Mouse (Mus musculus) layer of hippocampus, adult 9-11 months (tissue): ENCODE measurements around the gene D17Wsu92e.

ENCODE experiments used
- DNase-seq: peaks from one replicate; pipeline ENCODE4 v3.0.0; 2022

The D17Wsu92e gene

DNA sequence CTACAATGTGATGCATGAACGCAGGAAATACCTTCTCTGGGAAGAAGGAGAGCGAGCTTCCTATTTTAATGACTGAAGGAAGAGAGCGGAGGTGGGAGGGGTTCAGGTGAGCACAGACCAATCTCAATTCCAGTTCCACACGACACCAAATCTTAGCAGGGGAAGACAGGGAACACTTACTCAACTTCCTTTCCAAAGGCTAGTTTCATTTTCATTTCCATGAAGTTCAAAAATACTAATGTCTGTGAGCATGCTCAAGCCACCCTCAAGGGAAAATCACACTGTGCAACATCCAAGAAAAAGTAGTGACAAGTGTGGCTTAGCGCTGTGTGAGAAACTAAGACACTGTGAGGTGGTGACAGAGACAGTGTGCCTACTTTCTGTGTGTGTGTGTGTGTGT lies 30.4 kb downstream of the D17Wsu92e start:
- DNase-seq, result no peak

GRCm38 (mm10) chr17:27788456-27789172 lies 31.8 kb downstream of the D17Wsu92e start:
- DNase-seq, result no peak

- no peak for DNase-seq
Observed at GRCm38 (mm10) chr17:27783567-27783966, 36.9 kb downstream of the D17Wsu92e start.

DNA sequence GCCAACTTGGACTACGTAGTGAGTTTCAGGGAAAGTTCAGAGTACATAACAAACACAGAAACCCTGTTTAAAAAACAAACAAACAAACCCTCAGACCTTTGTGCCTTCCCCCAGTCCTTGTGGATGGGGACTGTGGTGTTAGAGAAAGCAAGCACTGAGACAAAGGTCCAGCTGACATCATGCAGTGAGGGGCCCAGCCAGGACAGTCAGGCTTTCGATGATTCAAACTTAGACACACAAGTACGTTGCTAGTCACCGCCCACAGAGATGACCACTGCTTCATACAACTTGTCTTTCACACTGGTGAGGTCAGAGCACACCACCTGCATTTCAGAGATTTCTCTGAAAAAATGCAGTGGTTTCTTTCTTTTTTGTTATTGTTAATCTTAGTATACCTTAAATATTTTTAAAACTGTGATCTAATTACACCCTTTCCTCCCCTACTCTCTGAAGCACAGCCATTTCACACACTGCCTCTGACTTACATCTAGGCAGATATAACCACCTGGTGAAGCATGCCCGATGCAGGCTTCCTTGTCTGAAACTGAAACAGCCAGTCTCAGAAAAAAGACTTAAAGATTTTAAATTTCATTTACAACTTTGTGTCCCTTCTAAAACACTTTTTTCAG lies 39.3 kb downstream of the D17Wsu92e start:
- no peak for DNase-seq

DNA sequence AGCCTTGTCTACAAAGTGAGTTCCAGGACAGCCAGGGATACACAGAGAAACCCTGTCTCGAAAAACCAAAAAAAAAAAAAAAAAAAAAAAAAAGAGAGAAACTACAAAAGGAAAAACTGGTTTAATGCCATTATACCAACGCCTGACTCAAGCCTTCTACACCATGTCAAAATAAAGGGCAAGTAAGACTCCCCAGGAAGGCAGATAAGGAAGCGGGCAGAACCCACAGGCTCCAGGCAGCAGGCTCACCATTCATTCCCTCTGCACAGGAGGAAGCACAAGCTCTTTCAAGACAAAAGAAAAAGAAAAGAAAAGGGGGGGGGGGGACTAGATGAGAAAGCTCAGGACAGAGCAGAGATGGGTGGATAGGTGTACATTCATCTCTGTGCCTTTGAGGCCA lies 40.7 kb downstream of the D17Wsu92e start:
- no peak for DNase-seq

DNA sequence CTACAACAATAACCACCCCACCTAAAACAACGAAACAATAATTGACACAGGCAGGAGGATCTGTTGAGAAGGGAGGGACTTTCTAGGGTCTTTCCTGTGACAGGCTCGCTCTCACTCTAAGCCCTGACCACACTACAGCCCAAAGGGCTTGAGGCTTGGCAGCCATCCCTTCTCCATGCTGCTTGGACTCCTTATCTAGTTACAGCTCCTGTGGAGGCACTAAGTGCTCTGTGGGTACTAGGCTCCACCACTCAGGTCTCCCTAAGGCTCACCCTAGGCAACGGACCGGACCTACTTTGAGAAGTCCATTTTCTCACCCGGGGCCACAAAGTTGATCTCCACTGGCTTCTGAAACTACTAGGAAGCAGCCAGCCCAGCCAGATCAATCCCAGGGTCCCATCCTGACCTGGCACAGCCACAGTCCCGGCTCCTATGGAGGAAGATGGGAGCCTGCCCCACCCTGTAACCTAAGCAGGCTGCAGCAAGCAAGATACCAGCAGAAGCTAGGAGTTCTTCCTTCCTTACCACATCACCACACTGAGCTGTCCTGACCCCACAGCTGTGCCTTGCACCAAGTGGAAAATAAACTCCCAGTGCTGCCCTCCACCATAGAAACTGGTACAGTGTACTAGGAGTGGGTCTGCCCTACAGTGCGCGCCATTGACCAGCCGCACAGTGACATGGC lies 41.6 kb downstream of the D17Wsu92e start:
- DNase-seq, result no peak

GRCm38 (mm10) chr17:27777823-27778222 lies 42.6 kb downstream of the D17Wsu92e start:
- DNase-seq, result no peak

GRCm38 (mm10) chr17:27774198-27774597 lies 46.2 kb downstream of the D17Wsu92e start:
- DNase-seq, result no peak

DNA sequence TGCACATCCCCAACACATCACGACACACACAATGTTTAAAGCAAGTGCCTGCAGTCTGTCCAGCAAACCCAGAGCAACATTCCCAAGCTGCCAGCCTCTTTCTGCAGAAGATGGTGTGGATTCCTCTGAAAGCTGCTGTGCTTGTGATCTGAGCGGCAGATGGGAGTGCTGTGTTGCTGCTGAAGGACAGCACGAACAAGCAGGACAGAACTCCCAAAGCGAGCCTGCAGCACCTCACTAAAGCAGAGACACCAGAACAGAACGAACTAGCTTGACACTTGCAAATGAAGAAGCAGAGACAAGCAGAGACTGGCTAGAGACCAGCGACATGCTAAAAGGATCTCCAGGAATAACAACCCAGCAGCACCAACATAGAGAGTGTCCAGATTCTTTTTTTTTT lies 48.8 kb downstream of the D17Wsu92e start:
- no peak for DNase-seq

DNA sequence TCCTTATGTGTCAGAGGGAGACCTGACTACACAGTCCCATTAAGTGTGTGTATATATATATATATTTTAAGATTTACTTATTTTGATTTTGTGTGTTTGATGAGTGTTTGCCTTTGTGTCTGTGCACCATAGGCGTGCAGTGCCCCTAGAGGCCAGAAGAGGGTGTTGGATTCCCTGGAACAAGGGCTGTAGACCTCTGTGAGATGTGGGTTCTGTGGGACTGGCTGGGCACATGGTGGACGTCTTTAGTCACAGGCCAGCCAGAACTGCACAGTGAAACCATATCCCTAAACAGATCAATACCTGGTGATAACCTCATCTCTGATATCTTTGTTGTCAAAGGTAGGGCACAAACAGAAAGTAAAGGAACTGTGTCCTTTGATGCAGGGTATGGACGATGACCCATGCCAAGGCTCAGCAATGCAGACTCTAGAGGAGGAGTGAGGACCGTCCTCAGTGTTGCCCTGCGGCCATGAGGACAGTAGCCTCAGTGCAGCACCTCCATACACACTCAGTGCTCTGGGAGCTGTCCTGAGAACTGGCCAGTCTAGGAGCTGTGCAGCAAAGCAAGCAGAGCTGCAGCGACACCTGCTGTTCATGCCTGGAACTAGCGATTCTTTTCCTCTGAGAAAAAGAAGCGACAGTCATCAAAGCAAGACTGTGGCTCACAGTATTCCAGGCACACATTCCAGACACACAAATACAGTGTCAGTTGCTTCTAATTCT lies 51.5 kb downstream of the D17Wsu92e start:
- DNase-seq, result peak; percentile 66

DNA sequence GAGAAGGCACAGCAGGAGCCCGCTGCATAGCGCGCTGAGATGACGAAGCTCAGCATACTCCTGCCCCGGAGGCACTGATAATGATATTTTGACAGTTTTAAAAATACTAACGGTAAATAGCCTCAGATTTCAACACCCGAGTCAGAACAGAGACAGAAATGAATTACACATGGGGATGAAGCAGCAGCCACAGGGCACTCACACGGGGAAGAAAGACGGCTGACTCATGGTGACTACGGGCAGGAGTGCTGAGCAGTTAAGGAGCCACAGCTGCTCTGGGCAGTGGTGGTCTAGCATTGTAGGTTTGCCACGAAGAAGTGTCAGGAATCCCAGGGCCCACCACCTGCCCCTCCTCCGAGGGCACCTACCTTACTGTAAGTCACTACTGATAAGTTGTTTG lies 52.9 kb downstream of the D17Wsu92e start:
- no peak for DNase-seq

DNA sequence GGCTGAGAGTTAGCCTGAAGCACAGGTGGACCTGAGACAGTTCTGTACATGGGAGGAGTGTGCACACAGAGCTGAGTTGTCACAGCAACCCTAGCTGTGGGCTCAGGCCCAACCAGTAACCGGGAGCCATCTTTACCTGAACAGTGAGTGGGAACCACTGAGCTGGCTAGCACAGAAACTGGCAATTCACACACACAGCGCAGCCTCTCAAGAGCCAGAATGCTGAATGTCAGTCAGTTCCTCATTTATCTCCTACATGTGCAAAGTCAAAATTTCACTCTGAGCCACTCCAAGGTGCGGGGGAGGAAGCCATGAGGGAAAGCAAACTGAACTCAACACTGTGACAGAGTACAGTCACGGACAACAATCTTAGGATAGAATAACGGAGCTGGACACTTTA lies 53.3 kb downstream of the D17Wsu92e start:
- DNase-seq, result no peak

GRCm38 (mm10) chr17:27765066-27765465 lies 55.4 kb downstream of the D17Wsu92e start:
- no peak for DNase-seq

GRCm38 (mm10) chr17:27764453-27764852 lies 56.0 kb downstream of the D17Wsu92e start:
- no peak for DNase-seq

- DNase-seq, result peak; percentile 65
Observed at GRCm38 (mm10) chr17:27762884-27763283, 57.6 kb downstream of the D17Wsu92e start.

DNA sequence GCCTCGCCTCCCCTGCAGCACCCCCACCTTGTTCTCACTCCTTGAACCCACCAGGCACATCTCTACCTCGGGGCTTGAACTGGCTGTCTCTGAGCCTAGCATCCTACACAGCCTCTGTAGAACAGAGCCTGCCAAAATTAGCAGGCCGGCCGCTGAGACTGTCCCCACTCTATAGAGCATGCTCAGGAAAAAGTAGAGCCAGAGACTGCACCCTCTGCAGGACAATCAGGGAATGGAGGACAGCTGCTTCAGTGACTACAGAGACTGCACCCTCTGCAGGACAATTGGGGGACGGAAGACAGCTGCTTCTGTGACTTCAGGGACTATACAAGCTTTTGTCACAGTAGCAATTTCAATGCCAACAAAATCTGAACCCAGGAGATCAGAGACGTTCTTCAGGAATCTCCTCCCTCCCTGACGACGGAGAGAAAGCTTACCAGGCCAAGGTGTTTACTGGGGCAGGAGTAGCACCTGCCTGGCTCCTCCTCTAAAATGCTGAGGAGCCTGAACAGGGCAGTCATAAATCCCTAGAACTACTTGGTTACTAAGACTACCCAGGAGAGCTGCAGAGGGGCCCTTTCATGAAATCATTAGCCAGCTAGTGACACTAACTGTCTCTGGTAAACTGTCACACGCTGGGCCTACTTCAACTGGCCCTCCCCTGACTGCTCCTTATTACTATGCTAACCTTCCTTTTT lies 58.7 kb downstream of the D17Wsu92e start:
- DNase-seq, result peak; percentile 94

- DNase-seq, result no peak
Observed at GRCm38 (mm10) chr17:27760169-27760568, 60.3 kb downstream of the D17Wsu92e start.

- DNase-seq, result peak; percentile 66
Observed at GRCm38 (mm10) chr17:27751314-27752202, 68.9 kb downstream of the D17Wsu92e start.

DNA sequence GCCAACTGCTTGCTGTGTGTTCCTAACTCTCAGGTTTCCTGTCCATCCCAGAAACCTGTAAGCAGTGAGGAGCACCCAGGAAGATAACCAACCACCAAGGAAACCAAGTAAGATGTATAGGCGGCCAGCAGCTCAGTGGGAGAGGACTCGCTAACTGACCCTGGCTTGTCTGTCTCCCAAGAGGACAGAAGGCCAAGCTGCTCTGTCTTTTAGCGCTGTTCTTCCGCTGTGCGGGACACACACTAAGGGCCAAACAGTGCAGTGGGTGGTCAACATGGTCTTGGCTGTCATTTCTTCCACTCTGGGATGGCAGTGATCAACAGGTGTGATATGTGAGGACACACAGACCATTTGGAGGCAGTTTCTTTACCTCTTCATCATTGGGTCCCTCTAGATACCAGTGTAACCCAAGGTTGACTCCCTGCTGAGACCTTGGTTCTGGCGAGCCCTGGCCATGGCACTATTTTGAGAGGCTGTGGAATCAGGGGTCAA lies 70.0 kb downstream of the D17Wsu92e start:
- DNase-seq, result no peak

GRCm38 (mm10) chr17:27748123-27748522 lies 72.3 kb downstream of the D17Wsu92e start:
- DNase-seq, result no peak

DNA sequence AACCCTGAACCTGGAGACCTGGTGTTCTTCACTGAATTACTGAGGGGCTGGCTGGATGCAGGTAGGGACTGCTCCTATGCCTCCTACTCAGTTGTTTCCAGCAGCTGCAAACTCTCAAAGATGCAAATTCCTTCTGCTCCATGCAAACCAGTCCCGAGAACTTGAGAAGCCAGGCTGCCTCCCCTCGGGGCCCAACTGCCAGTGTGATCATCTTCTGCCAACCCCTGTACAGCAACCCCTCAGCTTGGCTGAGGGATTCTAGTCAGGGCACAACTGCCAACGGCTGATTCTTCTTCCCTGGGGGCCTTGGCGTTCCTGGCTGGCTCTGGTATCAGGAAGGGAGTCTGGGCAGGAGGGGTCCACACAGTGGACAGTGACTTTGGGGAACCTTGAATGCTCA lies 74.0 kb downstream of the D17Wsu92e start:
- DNase-seq, result no peak

DNA sequence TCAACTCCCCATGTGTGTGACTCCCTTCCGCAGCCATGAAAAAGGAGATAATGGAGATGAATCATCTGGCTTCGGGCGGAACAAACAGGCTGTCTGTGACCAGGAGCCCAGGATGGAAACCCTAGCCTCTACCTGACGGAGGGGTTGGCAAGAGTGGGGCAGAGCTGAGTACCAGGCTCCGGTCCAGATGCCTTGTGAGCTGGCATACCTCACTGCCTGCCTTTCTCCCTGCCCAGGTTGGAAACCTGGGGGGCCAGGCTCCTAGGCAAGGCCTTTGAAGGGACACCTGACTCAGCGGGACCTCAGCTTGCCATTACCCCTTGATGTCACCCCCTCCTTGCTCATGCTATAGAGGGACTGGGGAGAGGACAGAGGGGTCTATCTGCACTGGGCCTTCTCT lies 79.5 kb downstream of the D17Wsu92e start:
- DNase-seq, result no peak
